Mouse (Mus musculus) cerebellum, adult 2 months (tissue): ENCODE data around the gene Ptchd4.

Experiments used
- CTCF ChIP-seq: fragments of 200-500 bp; IDR thresholded peaks from 2 replicates; pipeline ENCODE4 v1.5.1; 2011; ENCODE audit warnings: low read depth, mild to moderate bottlenecking, control low read depth, low read length, moderate library complexity, borderline replicate concordance; ENCODE audit not compliant: insufficient read depth
- POLR2A ChIP-seq: fragments of 200-500 bp; IDR thresholded peaks from 2 replicates; pipeline ENCODE4 v1.6.1; 2011; ENCODE audit warnings: low read length, control low read depth, borderline replicate concordance; ENCODE audit not compliant: insufficient read depth

DNA sequence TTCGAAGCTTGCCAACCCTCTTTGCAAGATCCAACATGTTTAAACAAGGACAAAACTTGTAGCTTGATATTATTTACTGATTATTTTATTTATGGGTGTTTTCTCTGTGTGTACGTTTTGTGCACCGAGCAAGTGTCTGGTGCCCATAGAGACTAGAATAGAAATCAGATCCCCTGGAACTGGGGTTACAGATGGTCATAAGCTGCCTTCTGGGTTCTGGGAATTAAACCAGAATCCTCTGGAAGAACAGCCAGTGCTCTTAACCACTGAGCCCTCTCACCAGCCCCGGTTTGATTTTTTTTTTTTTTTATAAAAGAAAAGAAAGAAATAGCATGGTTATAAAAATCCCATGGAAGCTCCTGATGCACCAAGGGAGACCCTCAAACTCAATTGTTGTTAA, 59.1 kb downstream of the Ptchd4 start:
- TF ChIP-seq CTCF (no peak), POLR2A (no peak)
